Mouse (Mus musculus) activated CD4-positive, CD25-positive, alpha-beta regulatory T cell, adult 4 months (primary cell): ENCODE measurements around the gene Enthd1. TPM values are rescaled to one million over a fixed set of nuclear protein-coding genes. Genes with fewer than 3 reads are reported as not detected.

Experiments used
- polyA plus RNA-seq, 2 experiments: library from polyadenylated mRNA; unstranded; fragments of 100-300 nt; shearing (Covaris generic); gene quantifications; one replicate each; pipeline ENCODE4 v1.2.1; 2017

Enthd1 gene
- polyA plus RNA-seq, 2 experiments from 2014 or later, result 0.38 TPM; not detected in 1

Other genes starting within 250 kb of the Enthd1 start
- 10 to 100 TPM; 43.4 to 46.5 TPM for gene Grap2, start 7.4 kb upstream of the Enthd1 start, polyA plus RNA-seq
- not detected for gene Fam83f, start 106.7 kb upstream of the Enthd1 start, polyA plus RNA-seq
- gene Tnrc6b, start 146.2 kb upstream of the Enthd1 start, polyA plus RNA-seq, result 10 to 100 TPM; 35.6 to 58.6 TPM